Comparison of ENCODE assay signal across 33 mouse cellular contexts in genomic region chr3:92816036-92816435, GRCm38 (mm10). TPM values are rescaled to one million over a fixed set of nuclear protein-coding genes. Genes with fewer than 3 reads are reported as not detected.
"Had no signal": no experiment of that assay in that cellular context is flagged by ENCODE, and none has a peak within 500 bp of the region (broad histone marks: within the 10 kb centered on the region; RNA-seq: fewer than 3 reads in every experiment).

No protein-coding gene starts in this region.

RNA-seq across cellular contexts. Expression of gene Lce1k, which starts 8.3 kb away (rescaled TPM):
- total RNA-seq: common myeloid progenitor, adult 5-6 weeks; forebrain, postnatal 0 days; gastrocnemius, adult 18-20 months; gastrocnemius, adult 2 months; gastrocnemius, adult 8-10 months; gastrocnemius, postnatal 10 days; gastrocnemius, postnatal 14 days; gastrocnemius, postnatal 25 days; gastrocnemius, postnatal 36 days; gastrocnemius, postnatal 4 days; granulocyte monocyte progenitor cell, adult 5-6 weeks; heart, adult 18-20 months; heart, adult 2 months; heart, adult 8-10 months had no signal
- polyA plus RNA-seq: cortical plate, adult 2 months; embryonic facial prominence, embryonic 10.5 days; embryonic facial prominence, embryonic 11.5 days; embryonic facial prominence, embryonic 12.5 days; embryonic facial prominence, embryonic 13.5 days; embryonic facial prominence, embryonic 14.5 days; erythroblast, embryonic 14.5 days; forebrain, embryonic 10.5 days; forebrain, embryonic 11.5 days; forebrain, embryonic 12.5 days; forebrain, embryonic 13.5 days; forebrain, embryonic 14.5 days; forebrain, embryonic 15.5 days; forebrain, embryonic 16.5 days; forebrain, postnatal 0 days; frontal cortex, adult 2 months; gonadal fat pad, adult 2 months; heart, adult 2 months; heart, embryonic 10.5 days; heart, embryonic 11.5 days; heart, embryonic 12.5 days had no signal

RNA-seq across cellular contexts. Expression of gene Kprp, which starts 11.0 kb away (rescaled TPM):
- total RNA-seq: common myeloid progenitor, adult 5-6 weeks; forebrain, postnatal 0 days; gastrocnemius, adult 18-20 months; gastrocnemius, adult 2 months; gastrocnemius, adult 8-10 months; gastrocnemius, postnatal 10 days; gastrocnemius, postnatal 14 days; gastrocnemius, postnatal 25 days; gastrocnemius, postnatal 36 days; granulocyte monocyte progenitor cell, adult 5-6 weeks; heart, adult 18-20 months; heart, adult 2 months; heart, adult 8-10 months had no signal
- polyA plus RNA-seq: cortical plate, adult 2 months; embryonic facial prominence, embryonic 10.5 days; embryonic facial prominence, embryonic 11.5 days; embryonic facial prominence, embryonic 12.5 days; embryonic facial prominence, embryonic 13.5 days; erythroblast, embryonic 14.5 days; forebrain, embryonic 10.5 days; forebrain, embryonic 11.5 days; forebrain, embryonic 12.5 days; forebrain, embryonic 13.5 days; forebrain, embryonic 14.5 days; forebrain, embryonic 15.5 days; forebrain, embryonic 16.5 days; forebrain, postnatal 0 days; frontal cortex, adult 2 months; gonadal fat pad, adult 2 months; heart, adult 2 months; heart, embryonic 10.5 days; heart, embryonic 11.5 days; heart, embryonic 12.5 days had no signal

RNA-seq across cellular contexts. Expression of gene Lce1j, which starts 25.7 kb away (rescaled TPM):
- total RNA-seq: common myeloid progenitor, adult 5-6 weeks; forebrain, postnatal 0 days; gastrocnemius, adult 18-20 months; gastrocnemius, adult 2 months; gastrocnemius, adult 8-10 months; gastrocnemius, postnatal 10 days; gastrocnemius, postnatal 14 days; gastrocnemius, postnatal 25 days; gastrocnemius, postnatal 36 days; gastrocnemius, postnatal 4 days; granulocyte monocyte progenitor cell, adult 5-6 weeks; heart, adult 18-20 months; heart, adult 2 months; heart, adult 8-10 months had no signal
- polyA plus RNA-seq: cortical plate, adult 2 months; embryonic facial prominence, embryonic 10.5 days; embryonic facial prominence, embryonic 11.5 days; embryonic facial prominence, embryonic 12.5 days; embryonic facial prominence, embryonic 13.5 days; embryonic facial prominence, embryonic 14.5 days; erythroblast, embryonic 14.5 days; forebrain, embryonic 10.5 days; forebrain, embryonic 11.5 days; forebrain, embryonic 12.5 days; forebrain, embryonic 13.5 days; forebrain, embryonic 14.5 days; forebrain, embryonic 15.5 days; forebrain, embryonic 16.5 days; forebrain, postnatal 0 days; frontal cortex, adult 2 months; gonadal fat pad, adult 2 months; heart, adult 2 months; heart, embryonic 10.5 days; heart, embryonic 11.5 days; heart, embryonic 12.5 days had no signal

RNA-seq across cellular contexts. Expression of gene Lce1l, which starts 35.0 kb away (rescaled TPM):
- total RNA-seq: common myeloid progenitor, adult 5-6 weeks; forebrain, postnatal 0 days; gastrocnemius, adult 18-20 months; gastrocnemius, adult 2 months; gastrocnemius, adult 8-10 months; gastrocnemius, postnatal 10 days; gastrocnemius, postnatal 14 days; gastrocnemius, postnatal 25 days; gastrocnemius, postnatal 36 days; gastrocnemius, postnatal 4 days; granulocyte monocyte progenitor cell, adult 5-6 weeks; heart, adult 18-20 months; heart, adult 2 months; heart, adult 8-10 months had no signal
- polyA plus RNA-seq: cortical plate, adult 2 months; embryonic facial prominence, embryonic 10.5 days; embryonic facial prominence, embryonic 11.5 days; embryonic facial prominence, embryonic 12.5 days; embryonic facial prominence, embryonic 13.5 days; embryonic facial prominence, embryonic 14.5 days; erythroblast, embryonic 14.5 days; forebrain, embryonic 10.5 days; forebrain, embryonic 11.5 days; forebrain, embryonic 12.5 days; forebrain, embryonic 13.5 days; forebrain, embryonic 14.5 days; forebrain, embryonic 15.5 days; forebrain, embryonic 16.5 days; forebrain, postnatal 0 days; frontal cortex, adult 2 months; gonadal fat pad, adult 2 months; heart, adult 2 months; heart, embryonic 10.5 days; heart, embryonic 11.5 days; heart, embryonic 12.5 days had no signal

RNA-seq across cellular contexts. Expression of gene Lce1i, which starts 37.3 kb away (rescaled TPM):
- total RNA-seq: common myeloid progenitor, adult 5-6 weeks; forebrain, postnatal 0 days; gastrocnemius, adult 18-20 months; gastrocnemius, adult 2 months; gastrocnemius, adult 8-10 months; gastrocnemius, postnatal 10 days; gastrocnemius, postnatal 14 days; gastrocnemius, postnatal 25 days; gastrocnemius, postnatal 36 days; gastrocnemius, postnatal 4 days; granulocyte monocyte progenitor cell, adult 5-6 weeks; heart, adult 18-20 months; heart, adult 2 months; heart, adult 8-10 months had no signal
- polyA plus RNA-seq: cortical plate, adult 2 months; embryonic facial prominence, embryonic 10.5 days; embryonic facial prominence, embryonic 11.5 days; embryonic facial prominence, embryonic 12.5 days; embryonic facial prominence, embryonic 13.5 days; erythroblast, embryonic 14.5 days; forebrain, embryonic 10.5 days; forebrain, embryonic 11.5 days; forebrain, embryonic 12.5 days; forebrain, embryonic 13.5 days; forebrain, embryonic 14.5 days; forebrain, embryonic 15.5 days; forebrain, embryonic 16.5 days; forebrain, postnatal 0 days; frontal cortex, adult 2 months; gonadal fat pad, adult 2 months; heart, adult 2 months; heart, embryonic 10.5 days; heart, embryonic 11.5 days; heart, embryonic 12.5 days had no signal
